Mouse (Mus musculus) midbrain, embryonic 13.5 days (tissue): ENCODE results near the gene Rtl9. TPM values are rescaled to one million over a fixed set of nuclear protein-coding genes. Genes with fewer than 3 reads are reported as not detected.

Experiments used
- ATAC-seq: fragments of 200-750 bp; cut with Nextera tagmentation; 2 replicates; pipeline ENCODE4 v1.8.0; 2017; ENCODE audit warnings: mild to moderate bottlenecking, moderate TSS enrichment, moderate library complexity
- H3K27ac ChIP-seq: fragments of 300-500 bp; sonication (generic); 2 replicates; pipeline ENCODE4 v1.5.1; 2015; ENCODE audit warnings: inconsistent platforms, mild to moderate bottlenecking, moderate library complexity
- H3K27me3 ChIP-seq: fragments of 300-500 bp; sonication (generic); 2 replicates; pipeline ENCODE4 v1.6.1; 2015; ENCODE audit warnings: mild to moderate bottlenecking, inconsistent platforms
- H3K36me3 ChIP-seq: fragments of 300-500 bp; sonication (generic); 2 replicates; pipeline ENCODE4 v1.6.1; 2015; ENCODE audit warnings: mild to moderate bottlenecking, inconsistent platforms
- H3K4me1 ChIP-seq: fragments of 300-500 bp; sonication (generic); replicated peaks from 2 replicates; pipeline ENCODE4 v1.6.1; 2015; ENCODE audit warnings: inconsistent platforms
- H3K4me2 ChIP-seq: fragments of 300-500 bp; sonication (generic); replicated peaks from 2 replicates; pipeline ENCODE4 v1.6.1; 2015; ENCODE audit warnings: moderate library complexity, mild to moderate bottlenecking, inconsistent platforms
- H3K4me3 ChIP-seq: fragments of 300-500 bp; sonication (generic); replicated peaks from 2 replicates; pipeline ENCODE4 v1.5.1; 2015; ENCODE audit warnings: mild to moderate bottlenecking, inconsistent platforms
- H3K9ac ChIP-seq: fragments of 300-500 bp; sonication (generic); replicated peaks from 2 replicates; pipeline ENCODE4 v1.6.1; 2015; ENCODE audit warnings: mild to moderate bottlenecking, inconsistent platforms
- H3K9me3 ChIP-seq: fragments of 300-500 bp; sonication (generic); 2 replicates; pipeline ENCODE4 v1.6.1; 2016; ENCODE audit warnings: mild to moderate bottlenecking, inconsistent platforms
- WGBS: fragments of 180-500 bp; shearing (Covaris S2); methylation state at CpG from one replicate; pipeline ENCODE4 v1.1.7; 2015; 5-methylcytosine and 5-hydroxymethylcytosine counted together
- polyA plus RNA-seq: library from polyadenylated mRNA; unstranded; fragments of >200 nt; fragmentation: Nextera tagmentation; extraction: Ambion mirVana; gene quantifications from 2 replicates; pipeline ENCODE4 v1.2.1, GENCODE M21; 2015

Rtl9 gene
- polyA plus RNA-seq, 1 experiment from 2014 or later, result 0.34 TPM

DNA sequence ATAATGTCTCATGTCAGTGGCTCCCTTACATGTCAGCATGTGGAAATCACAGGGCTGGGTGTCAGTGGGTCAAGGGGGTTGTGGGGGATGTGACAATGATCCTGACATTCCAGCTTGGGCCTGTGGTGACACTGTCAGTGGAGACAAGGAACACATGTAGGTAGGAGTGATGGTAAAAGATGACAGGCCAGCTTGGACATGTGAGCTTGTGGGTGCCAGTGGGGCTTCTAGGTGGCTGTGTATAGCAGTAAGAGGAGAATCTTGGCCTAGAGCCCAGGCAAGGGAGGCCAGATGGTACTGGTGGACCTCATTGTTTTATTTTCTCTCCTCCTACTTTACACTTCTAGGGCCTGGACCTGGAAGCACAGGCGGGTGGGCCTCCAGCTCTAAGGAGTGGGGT, 16.7 kb upstream of the Rtl9 start:
- ATAC-seq, result no peak
- 73% methylated on average over 1 of the region's 1 CpGs for WGBS
- H3K4me1 ChIP-seq, result 0 out of 2 replicates have a peak, but pooled peaks cover 3% of the 10 kb centered on the region

GRCm38 (mm10) chrX:143088225-143088624, 11.2 kb upstream of the Rtl9 start:
- no peak overlapping the region for H3K4me3 ChIP-seq
- H3K36me3 ChIP-seq, result no peaks in the 10 kb centered on the region
- H3K27ac ChIP-seq, result no peak overlapping the region
- peaks cover 57% of the 10 kb centered on the region for H3K27me3 ChIP-seq
- H3K4me2 ChIP-seq, result no peak overlapping the region
- no peaks in the 10 kb centered on the region for H3K9me3 ChIP-seq
- WGBS, result 65% methylated on average over 7 of the region's 7 CpGs
- no peaks in the 10 kb centered on the region for H3K4me1 ChIP-seq
- no peak for ATAC-seq
- no peak overlapping the region for H3K9ac ChIP-seq

More for the DNA sequence above, 16.7 kb upstream of the Rtl9 start:
- Histone ChIP-seq H3K36me3 (no peaks in the 10 kb centered on the region), H3K4me2 (no peak overlapping the region), H3K27me3 (peaks cover 70% of the 10 kb centered on the region), H3K9me3 (no peaks in the 10 kb centered on the region), H3K4me3 (no peak overlapping the region), H3K27ac (no peak overlapping the region), H3K9ac (no peak overlapping the region)

DNA sequence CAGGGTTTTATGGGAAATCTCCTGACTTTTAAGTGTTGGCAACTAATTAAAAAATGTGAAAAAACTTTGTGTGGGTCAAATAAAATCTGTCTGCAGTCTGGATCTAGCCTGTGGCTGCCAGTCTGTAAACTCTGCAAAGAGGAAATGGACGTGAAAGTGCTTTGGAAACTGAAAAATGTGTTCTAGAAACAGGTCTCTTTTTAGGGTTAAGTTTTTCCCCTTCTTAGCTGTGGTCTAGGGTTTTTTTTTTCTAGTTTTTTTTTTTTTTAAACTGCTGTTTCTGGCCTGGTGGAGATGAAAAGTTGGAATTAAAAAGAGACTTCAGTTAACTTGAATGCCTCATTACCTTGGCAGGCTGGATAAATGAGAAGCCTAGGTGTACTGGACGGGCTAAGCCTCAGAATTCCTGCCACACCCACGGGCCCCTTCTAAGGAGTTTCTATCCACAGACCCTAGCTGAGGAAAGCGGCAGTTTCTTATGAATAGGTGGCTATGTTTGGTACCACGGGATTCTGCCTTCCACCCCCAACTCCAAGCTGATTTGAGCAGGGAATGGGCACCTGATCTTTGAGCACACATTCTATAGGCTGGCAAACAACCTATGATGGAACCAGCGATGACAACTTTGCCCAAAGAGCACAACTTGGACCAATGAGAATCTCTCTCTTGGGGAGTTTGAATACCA, 8.3 kb upstream of the Rtl9 start:
- WGBS, result 63% methylated on average over 6 of the region's 6 CpGs
- H3K9me3 ChIP-seq, result no peaks in the 10 kb centered on the region
- ATAC-seq, result no peak
- H3K27ac ChIP-seq, result no peak overlapping the region
- H3K27me3 ChIP-seq, result peaks cover 41% of the 10 kb centered on the region
- no peaks in the 10 kb centered on the region for H3K36me3 ChIP-seq
- H3K4me1 ChIP-seq, result no peaks in the 10 kb centered on the region
- H3K4me2 ChIP-seq, result no peak overlapping the region
- H3K4me3 ChIP-seq, result no peak overlapping the region
- H3K9ac ChIP-seq, result no peak overlapping the region

GRCm38 (mm10) chrX:143097551-143097950, 1.8 kb upstream of the Rtl9 start:
- H3K9me3 ChIP-seq, result no peaks in the 10 kb centered on the region
- ATAC-seq, result no peak
- no peaks in the 10 kb centered on the region for H3K36me3 ChIP-seq
- H3K4me3 ChIP-seq, result no peak overlapping the region
- no peak overlapping the region for H3K4me2 ChIP-seq
- no peak overlapping the region for H3K27ac ChIP-seq
- H3K9ac ChIP-seq, result no peak overlapping the region
- WGBS, result 78% methylated on average over 6 of the region's 6 CpGs
- no peaks in the 10 kb centered on the region for H3K4me1 ChIP-seq
- peaks cover 4% of the 10 kb centered on the region; the same call in 1 of the 2 replicates for H3K27me3 ChIP-seq

GRCm38 (mm10) chrX:143103146-143103545, 3.8 kb downstream of the Rtl9 start:
- no peak for ATAC-seq
- no peak overlapping the region for H3K9ac ChIP-seq
- H3K27ac ChIP-seq, result no peak overlapping the region
- WGBS, result 93% methylated on average over 5 of the region's 5 CpGs
- no peaks in the 10 kb centered on the region for H3K9me3 ChIP-seq
- H3K4me3 ChIP-seq, result no peak overlapping the region
- H3K27me3 ChIP-seq, result no peaks in the 10 kb centered on the region; the same call in 1 of the 2 replicates
- no peaks in the 10 kb centered on the region for H3K36me3 ChIP-seq
- no peak overlapping the region for H3K4me2 ChIP-seq
- H3K4me1 ChIP-seq, result no peaks in the 10 kb centered on the region

DNA sequence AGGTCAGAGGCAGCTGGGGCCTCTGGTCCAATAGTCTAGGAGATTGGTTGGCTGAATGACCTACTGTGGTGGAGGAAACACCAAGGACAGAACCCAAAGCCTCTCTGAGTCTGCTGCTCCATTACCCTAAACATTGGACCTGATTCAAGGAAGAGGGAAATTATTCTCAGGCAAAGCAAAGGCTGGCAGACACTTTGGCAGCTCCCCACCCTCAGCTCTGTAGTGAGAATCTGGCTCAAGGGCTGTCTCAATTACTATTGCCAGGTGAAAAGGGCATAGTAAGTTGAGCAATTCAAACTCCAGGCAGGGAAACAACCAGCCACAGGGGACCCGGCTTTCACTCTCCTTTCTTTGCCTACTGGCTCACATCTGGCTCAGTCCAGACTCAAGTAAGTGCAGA, 6.5 kb downstream of the Rtl9 start:
- no peaks in the 10 kb centered on the region for H3K27me3 ChIP-seq
- ATAC-seq, result no peak
- H3K27ac ChIP-seq, result no peak overlapping the region
- WGBS, result 89% methylated on average over 1 of the region's 1 CpGs
- H3K9ac ChIP-seq, result no peak overlapping the region
- H3K4me2 ChIP-seq, result no peak overlapping the region
- no peaks in the 10 kb centered on the region for H3K36me3 ChIP-seq
- H3K9me3 ChIP-seq, result no peaks in the 10 kb centered on the region
- no peak overlapping the region for H3K4me3 ChIP-seq
- H3K4me1 ChIP-seq, result no peaks in the 10 kb centered on the region

- Histone ChIP-seq H3K9ac (no peak overlapping the region), H3K9me3 (no peaks in the 10 kb centered on the region)
- ATAC-seq, result no peak
Observed at GRCm38 (mm10) chrX:143112546-143112945, 13.2 kb downstream of the Rtl9 start.

More at GRCm38 (mm10) chrX:143112546-143112945, 13.2 kb downstream of the Rtl9 start:
- Histone ChIP-seq H3K27ac (no peak overlapping the region), H3K4me1 (no peaks in the 10 kb centered on the region), H3K36me3 (no peaks in the 10 kb centered on the region), H3K4me3 (no peak overlapping the region), H3K4me2 (no peak overlapping the region), H3K27me3 (no peaks in the 10 kb centered on the region; the same call in 1 of the 2 replicates)

Other genes with a start within 250 kb of the Rtl9 start
- gene Ammecr1, start 132.9 kb upstream of the Rtl9 start, polyA plus RNA-seq, result 4.9 and 5.3 TPM in 2 replicates